Mouse (Mus musculus) lung, adult 2 months (tissue): ENCODE results near the gene Psmc3.

ENCODE experiments used
- CTCF ChIP-seq: fragments of 200-500 bp; IDR thresholded peaks from 2 replicates; pipeline ENCODE4 v1.5.1; 2011; ENCODE audit warnings: mild to moderate bottlenecking, low read length, control low read depth; ENCODE audit not compliant: insufficient read depth
- POLR2A ChIP-seq: fragments of 200-500 bp; IDR thresholded peaks from 2 replicates; pipeline ENCODE4 v1.6.1; 2011; ENCODE audit warnings: low read depth, mild to moderate bottlenecking, control low read depth, low read length, borderline replicate concordance; ENCODE audit errors: extremely low read depth

- TF ChIP-seq CTCF: no peak
- TF ChIP-seq POLR2A: no peak
These were observed 33.9 kb upstream of the Psmc3 start for GRCm38 (mm10) chr2:91019911-91020310.
